Mouse (Mus musculus) C2C12 (cell line): ENCODE data around the gene Zfp575.

ENCODE experiments used
- CEBPB ChIP-seq: IDR thresholded peaks from one replicate; pipeline ENCODE4 v1.6.1; 2011; ENCODE audit warnings: low read depth, mild to moderate bottlenecking, control low read depth, moderate library complexity
- CTCF ChIP-seq: IDR thresholded peaks from one replicate; pipeline ENCODE4 v1.5.1; 2011; ENCODE audit not compliant: control insufficient read depth, insufficient read depth, insufficient read length
- MYOD1 ChIP-seq: IDR thresholded peaks from one replicate; pipeline ENCODE4 v1.6.1; 2011; ENCODE audit warnings: low read depth; ENCODE audit not compliant: control insufficient read depth, insufficient read length
- USF1 ChIP-seq: IDR thresholded peaks from one replicate; pipeline ENCODE4 v1.6.1; 2011; ENCODE audit warnings: low read depth, mild to moderate bottlenecking, control low read depth, moderate library complexity

- TF ChIP-seq CTCF (no peak), MYOD1 (no peak), CEBPB (no peak), USF1 (no peak)
Measured at GRCm38 (mm10) chr7:24577811-24578210, 9.6 kb downstream of the Zfp575 start.
